Mouse (Mus musculus) monocyte, adult 5-6 weeks (primary cell): ENCODE measurements around the gene Eef1a1. TPM values are rescaled to one million over a fixed set of nuclear protein-coding genes. Genes with fewer than 3 reads are reported as not detected.

Source experiments
- ATAC-seq: fragments of 153-309, 156-312 bp; replicated peaks from 2 replicates; pipeline ENCODE4 v1.8.0; 2017; ENCODE audit warnings: mild to moderate bottlenecking; ENCODE audit not compliant: low TSS enrichment, insufficient number of reproducible peaks, severe bottlenecking, poor library complexity, low FRiP score
- total RNA-seq: library from RNA; stranded (forward); fragments of 200-1000, 200-491, 200-594 nt; gene quantifications from 3 replicates; pipeline ENCODE4 v1.2.3, GENCODE M21; 2017

Eef1a1 gene
- total RNA-seq, 1 experiment from 2014 or later: 6,370 TPM

DNA sequence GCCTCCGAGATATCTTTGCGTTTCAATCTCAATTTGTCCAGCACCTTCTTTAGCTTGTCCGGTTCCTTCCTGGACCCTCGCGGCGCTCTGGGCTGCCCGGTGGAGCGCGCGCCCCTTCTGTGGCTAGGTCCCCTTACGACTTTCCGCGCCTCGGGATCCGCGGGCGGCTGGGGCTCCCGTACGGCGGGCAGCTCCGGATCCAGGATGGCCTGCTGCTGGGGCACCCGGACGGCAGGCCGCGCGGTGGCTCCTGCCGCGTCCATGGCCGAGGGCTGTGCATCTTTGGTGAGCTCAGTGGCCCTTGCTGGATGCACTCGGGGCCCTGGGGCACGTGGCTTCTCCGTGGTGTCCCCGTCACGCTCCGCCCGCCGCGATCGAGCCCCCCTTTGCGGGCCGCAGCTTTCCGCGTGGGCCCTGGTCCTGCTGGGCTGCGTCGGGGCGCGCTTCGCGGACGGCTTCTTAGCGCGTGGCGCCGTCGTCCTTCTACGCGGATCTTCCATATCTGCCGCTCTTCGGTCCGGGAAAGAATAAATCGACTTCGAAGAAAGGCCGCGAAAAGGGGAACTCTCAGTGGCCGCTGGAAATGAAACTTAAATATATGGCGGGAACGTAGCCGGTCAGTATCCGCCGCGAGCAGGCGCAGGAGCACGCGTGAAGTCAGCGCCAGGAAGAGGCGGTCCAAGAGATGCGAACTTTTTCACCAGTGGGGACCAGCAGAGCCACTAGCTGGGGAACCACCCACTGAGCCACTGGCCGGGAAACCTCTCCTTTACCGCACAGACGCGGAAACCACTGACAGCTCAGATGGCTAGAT is 46.2 kb downstream of the Eef1a1 start, which contains the start of gene Cgas:
Gene Cgas (minus strand): TSS at position 659 of the 814 bp plus-strand sequence.
- ATAC-seq: peak; percentile 97

DNA sequence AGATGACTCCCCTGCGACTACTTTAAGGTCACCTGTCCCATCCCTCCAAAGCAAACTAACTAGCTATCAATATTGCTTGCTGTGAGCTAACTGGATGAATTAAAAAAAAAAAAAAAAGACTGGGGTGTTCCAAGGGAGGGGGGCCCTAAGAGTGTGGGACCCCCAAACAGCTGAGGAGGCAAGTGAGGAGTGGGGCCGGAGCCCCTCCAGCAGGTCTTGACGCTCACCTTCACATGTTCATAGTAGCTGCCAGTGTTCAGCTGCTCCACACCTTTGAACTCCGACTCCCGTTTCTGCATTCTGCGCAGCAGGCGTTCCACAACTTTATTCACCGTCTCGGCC is 46.7 kb downstream of the Eef1a1 start:
- ATAC-seq: no peak

DNA sequence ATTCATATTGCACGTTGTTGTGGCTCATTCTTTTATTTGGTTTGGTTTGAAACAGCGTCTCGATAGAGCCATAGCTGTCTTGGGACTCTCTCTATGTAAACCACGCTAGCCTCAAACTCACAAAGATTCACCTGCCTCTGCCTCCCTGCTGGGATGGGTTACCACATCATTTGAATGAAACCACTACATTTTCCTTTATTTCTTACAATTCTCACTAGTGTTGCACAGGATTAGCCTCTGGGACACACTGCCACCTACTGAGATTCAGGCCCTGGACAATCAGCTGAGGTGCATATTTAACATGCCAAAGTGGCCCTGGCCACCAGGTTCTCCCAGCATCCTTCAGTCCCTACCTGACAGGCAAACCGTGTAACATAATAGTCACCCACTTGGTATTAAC is 49.5 kb downstream of the Eef1a1 start:
- ATAC-seq: no peak

DNA sequence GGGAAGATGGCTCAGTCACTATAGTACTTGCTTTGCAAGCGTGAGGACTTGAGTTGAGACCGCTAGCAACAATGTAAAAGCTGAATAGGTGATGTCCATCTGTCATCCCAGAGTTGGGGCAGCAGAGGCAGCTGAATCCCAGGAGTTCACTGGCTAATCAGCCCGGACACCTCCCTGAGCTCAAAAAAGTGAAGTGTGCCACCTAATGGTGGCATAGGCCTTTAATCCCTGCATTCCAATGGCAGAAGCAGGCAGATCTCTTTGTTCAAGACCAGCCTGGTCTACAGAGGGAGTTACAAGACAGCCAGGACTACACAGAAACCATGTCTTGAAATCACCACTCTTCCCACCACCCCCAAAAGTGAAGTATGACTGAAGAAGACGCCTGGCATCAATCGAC is 56.5 kb downstream of the Eef1a1 start:
- no peak for ATAC-seq

DNA sequence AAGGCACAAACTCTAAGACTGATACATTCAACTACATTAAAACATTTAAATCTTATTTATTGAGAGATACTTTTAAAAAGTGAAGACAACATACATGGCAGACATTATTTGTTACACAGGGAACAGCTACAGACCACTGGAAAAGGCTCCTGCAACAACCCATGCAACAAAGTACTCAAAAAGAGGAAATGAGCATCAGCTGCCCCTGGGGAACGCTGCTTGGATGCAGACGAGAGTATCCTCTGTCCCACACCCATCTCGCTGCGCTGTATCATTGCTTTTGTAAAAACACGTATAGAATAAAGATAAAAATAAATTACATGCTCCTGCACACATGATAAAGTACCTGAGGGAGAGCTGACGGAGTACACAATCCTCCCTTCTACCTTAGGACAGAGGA is 58.5 kb downstream of the Eef1a1 start:
- no peak; the same call in 1 of the 2 replicates for ATAC-seq

DNA sequence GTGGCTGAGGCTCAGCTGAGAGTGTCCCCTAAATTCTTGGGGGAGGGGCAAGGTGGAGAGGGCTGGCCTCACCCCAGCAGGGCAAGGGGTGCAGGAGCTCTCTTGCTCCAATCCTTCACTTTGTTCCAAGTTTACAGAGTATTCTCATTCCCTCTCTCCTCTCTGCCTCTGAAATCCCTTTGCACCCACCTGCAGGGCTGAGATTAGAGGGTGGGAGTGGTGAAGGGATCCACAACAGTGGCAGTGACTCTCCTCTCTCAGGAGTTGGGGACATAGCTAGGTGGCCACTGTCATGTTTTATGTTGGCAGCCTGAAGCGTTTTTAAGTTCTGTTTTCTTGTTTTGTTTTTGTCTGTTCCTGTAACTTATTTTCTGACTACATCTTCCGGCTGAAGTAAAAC is 59.4 kb downstream of the Eef1a1 start:
- ATAC-seq: no peak

DNA sequence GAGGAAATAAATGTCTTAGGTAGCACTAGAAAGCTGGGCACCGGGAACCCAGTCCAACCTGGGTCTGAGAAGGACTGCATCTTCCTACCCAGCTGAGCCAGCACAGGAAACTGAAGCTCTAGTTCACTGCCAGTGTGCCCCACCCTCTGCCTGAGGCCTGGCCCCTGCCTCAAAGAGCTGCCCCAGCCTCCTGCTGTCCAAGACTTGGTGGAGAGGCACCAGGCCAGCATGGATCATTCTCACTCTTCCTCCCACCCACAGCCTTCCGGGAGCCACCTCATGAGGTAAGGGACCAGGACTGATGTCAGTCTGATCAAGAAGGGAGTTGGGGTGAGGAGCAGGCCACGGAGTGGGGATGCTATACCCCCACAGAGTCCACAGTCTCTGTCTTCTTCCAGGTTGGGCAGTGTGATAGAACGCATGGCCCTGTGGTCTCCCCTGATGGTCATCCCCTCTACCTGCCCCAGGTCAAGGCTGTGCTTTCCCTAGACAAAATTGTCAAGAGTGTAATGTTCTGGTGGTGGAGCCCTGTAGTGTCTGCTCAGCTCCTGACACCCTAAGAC is 60.0 kb downstream of the Eef1a1 start:
- ATAC-seq: no peak

Other genes starting within 250 kb of the Eef1a1 start
- gene Gm3776, start 232.0 kb downstream of the Eef1a1 start, total RNA-seq: not detected in 3 replicates
- gene Gm10639, start 199.2 kb downstream of the Eef1a1 start, total RNA-seq: not detected in 3 replicates
- gene Omt2a, start 174.4 kb downstream of the Eef1a1 start, total RNA-seq: not detected in 3 replicates
- not detected in 3 replicates for gene Omt2b, start 161.6 kb downstream of the Eef1a1 start, total RNA-seq
- gene Gsta2, start 133.4 kb downstream of the Eef1a1 start, total RNA-seq: 2.0 TPM in 1 of 3 replicates, not detected in the others
- gene Dppa5a, start 121.0 kb downstream of the Eef1a1 start, total RNA-seq: not detected in 3 replicates
- gene Ooep, start 110.4 kb downstream of the Eef1a1 start, total RNA-seq: 0.87 TPM in 1 of 3 replicates, not detected in the others
- gene Ddx43, start 93.4 kb downstream of the Eef1a1 start, total RNA-seq: 2.8 to 15.4 TPM (median 3.9 TPM) in 3 replicates
- 5.0 to 10.2 TPM (median 6.5 TPM) in 3 replicates for gene Cgas, start 45.9 kb downstream of the Eef1a1 start, total RNA-seq
- gene Mto1, start 40.9 kb downstream of the Eef1a1 start, total RNA-seq: 29.0 to 42.6 TPM (median 34.6 TPM) in 3 replicates
- gene Gm17324, start 40.4 kb downstream of the Eef1a1 start, total RNA-seq: not detected in 3 replicates
- 9.0 to 13.2 TPM (median 9.8 TPM) in 3 replicates for gene Slc17a5, start 98.9 kb upstream of the Eef1a1 start, total RNA-seq
- gene Cd109, start 126.4 kb upstream of the Eef1a1 start, total RNA-seq: 0.29 TPM in 1 of 3 replicates, not detected in the others